Mouse (Mus musculus) megakaryocyte progenitor cell, adult 5-6 weeks (primary cell): ENCODE data around the gene Ppp2ca. TPM values are rescaled to one million over a fixed set of nuclear protein-coding genes. Genes with fewer than 3 reads are reported as not detected.
A peak's percentile ranks its signal among the peaks of the same experiment; 100 is the strongest.
"Not testable (repeated sequence)": the region's sequence is repeated elsewhere in the genome, so short reads cannot be mapped to it uniquely, and the experiment has no call there.

Experiments used
- ATAC-seq: replicated peaks from 2 replicates; pipeline ENCODE4 v1.8.0; 2016; ENCODE audit warnings: mild to moderate bottlenecking, moderate TSS enrichment, inconsistent platforms; ENCODE audit not compliant: poor library complexity
- total RNA-seq, 2 experiments: library from RNA; stranded (forward) in 1 of 2; stranded (reverse) in 1 of 2; fragments of 157-497, 149-512 nt in 1 of 2; fragments of 200-1000 nt in 1 of 2; gene quantifications; 2 replicates each; pipeline versions ENCODE4 v1.2.3 to v1.2.4; 2015 to 2017

The Ppp2ca gene
- total RNA-seq, 2 experiments from 2014 or later: 83.7 to 99.1 TPM

GRCm38 (mm10) chr11:52091261-52091660 is 7.2 kb upstream of the Ppp2ca start:
- ATAC-seq: no peak

GRCm38 (mm10) chr11:52094568-52094967 is 3.9 kb upstream of the Ppp2ca start:
- no peak for ATAC-seq

GRCm38 (mm10) chr11:52097016-52097415 is 1.5 kb upstream of the Ppp2ca start:
- ATAC-seq: no peak

- ATAC-seq: no peak
Measured at GRCm38 (mm10) chr11:52097596-52097995, 885 bp upstream of the Ppp2ca start.

- peak; percentile 47 for ATAC-seq
Measured at GRCm38 (mm10) chr11:52099031-52099761, 715 bp downstream of the Ppp2ca start.

GRCm38 (mm10) chr11:52099771-52100219 is 1.3 kb downstream of the Ppp2ca start:
- no peak for ATAC-seq

GRCm38 (mm10) chr11:52102977-52103376 is 4.5 kb downstream of the Ppp2ca start:
- ATAC-seq: no peak

GRCm38 (mm10) chr11:52105503-52105902 is 7.0 kb downstream of the Ppp2ca start:
- ATAC-seq: no peak

- no peak for ATAC-seq
Measured at GRCm38 (mm10) chr11:52106037-52106436, 7.6 kb downstream of the Ppp2ca start.

GRCm38 (mm10) chr11:52106438-52106837 is 8.0 kb downstream of the Ppp2ca start:
- ATAC-seq: no peak

GRCm38 (mm10) chr11:52108796-52109195 is 10.3 kb downstream of the Ppp2ca start:
- no peak for ATAC-seq

GRCm38 (mm10) chr11:52109421-52109820 is 10.9 kb downstream of the Ppp2ca start:
- no peak for ATAC-seq

GRCm38 (mm10) chr11:52115479-52115878 is 17.0 kb downstream of the Ppp2ca start:
- ATAC-seq: peak; percentile 92

- not testable (repeated sequence) for ATAC-seq
Measured at GRCm38 (mm10) chr11:52116117-52116516, 17.6 kb downstream of the Ppp2ca start.

- ATAC-seq: no peak
Measured at GRCm38 (mm10) chr11:52117156-52117555, 18.7 kb downstream of the Ppp2ca start.

- not testable (repeated sequence) for ATAC-seq
Measured at GRCm38 (mm10) chr11:52120415-52120814, 21.9 kb downstream of the Ppp2ca start.

GRCm38 (mm10) chr11:52122045-52122444 is 23.6 kb downstream of the Ppp2ca start:
- ATAC-seq: no peak

- ATAC-seq: no peak
Measured at GRCm38 (mm10) chr11:52124468-52124867, 26.0 kb downstream of the Ppp2ca start.

GRCm38 (mm10) chr11:52127169-52127568 is 28.7 kb downstream of the Ppp2ca start:
- no peak for ATAC-seq

- no peak for ATAC-seq
Measured at GRCm38 (mm10) chr11:52127760-52128159, 29.3 kb downstream of the Ppp2ca start.

- ATAC-seq: no peak
Measured at GRCm38 (mm10) chr11:52128316-52129061, 30.0 kb downstream of the Ppp2ca start.

- ATAC-seq: 0 out of 2 replicates have a peak, but pooled peaks have one; percentile 35
Measured at GRCm38 (mm10) chr11:52129171-52129570, 30.7 kb downstream of the Ppp2ca start.
